15 mouse cellular contexts compared by ENCODE assay signal in genomic region chr14:99124076-99124475, GRCm38 (mm10).
"Had no signal": no experiment of that assay in that cellular context is flagged by ENCODE, and none has a peak within 500 bp of the region (broad histone marks: within the 10 kb centered on the region; RNA-seq: fewer than 3 reads in every experiment).

No protein-coding gene starts in this region.

- ATAC-seq: lung, postnatal 0 days had no signal

- H3K4me2 ChIP-seq: liver, embryonic 11.5 days; liver, embryonic 15.5 days; neural tube, embryonic 13.5 days; stomach, embryonic 15.5 days had no signal

- H3K9me3 ChIP-seq: limb, embryonic 10.5 days; liver, embryonic 15.5 days; neural tube, embryonic 13.5 days; stomach, embryonic 15.5 days had no signal

- H3K36me3 ChIP-seq: liver, embryonic 15.5 days had no signal

- DNase-seq: kidney, postnatal 10 days; kidney, postnatal 4 days; lung, adult 2 months; lung, postnatal 36 days; midbrain, embryonic 14.5 days; retina, postnatal 1 day; right cerebral cortex, postnatal 14 days; thymus, postnatal 4 days had no signal

- H3K27me3 ChIP-seq: liver, embryonic 15.5 days; neural tube, embryonic 13.5 days; stomach, embryonic 15.5 days had no signal

- H3K9ac ChIP-seq: liver, embryonic 15.5 days; neural tube, embryonic 13.5 days; stomach, embryonic 15.5 days had no signal

- H3K27ac ChIP-seq: left cerebral cortex, adult 2 months; limb, embryonic 10.5 days; liver, embryonic 15.5 days; neural tube, embryonic 13.5 days; stomach, embryonic 15.5 days had no signal

- H3K4me3 ChIP-seq: left cerebral cortex, adult 2 months; limb, embryonic 10.5 days; liver, embryonic 15.5 days; neural tube, embryonic 13.5 days; stomach, embryonic 15.5 days had no signal

- H3K4me1 ChIP-seq: limb, embryonic 10.5 days; liver, embryonic 15.5 days; neural tube, embryonic 13.5 days; stomach, embryonic 15.5 days had no signal
